Mouse (Mus musculus) heart, embryonic 14.5 days (tissue): ENCODE results near the gene Zfp655. TPM values are rescaled to one million over a fixed set of nuclear protein-coding genes. Genes with fewer than 3 reads are reported as not detected.
A peak's percentile ranks its signal among the peaks of the same experiment; 100 is the strongest.
"Not testable (repeated sequence)": the region's sequence is repeated elsewhere in the genome, so short reads cannot be mapped to it uniquely, and the experiment has no call there.

ENCODE experiments used
- ATAC-seq: fragments of 200-750 bp; cut with Nextera tagmentation; 2 replicates; pipeline ENCODE4 v1.8.0; 2017; ENCODE audit warnings: low read depth, moderate TSS enrichment; ENCODE audit not compliant: insufficient number of reproducible peaks, insufficient read depth, low FRiP score
- H3K27ac ChIP-seq, 2 experiments: fragments of 200-500 bp in 1 of 2; fragments of 300-500 bp in 1 of 2; sonication (generic) in 1 of 2; replicated peaks in 1 of 2; 2 replicates each; pipeline ENCODE4 v1.5.1; 2012 to 2014; ENCODE audit warnings: low read depth in 2 of 2, low read length in 2 of 2, control low read depth in 1 of 2, mild to moderate bottlenecking in 1 of 2, mixed read lengths in 1 of 2; ENCODE audit not compliant: control insufficient read depth in 1 of 2, insufficient read depth in 1 of 2
- H3K27me3 ChIP-seq: fragments of 300-500 bp; sonication (generic); 2 replicates; pipeline ENCODE4 v1.6.1; 2014; ENCODE audit warnings: mild to moderate bottlenecking, low read length, control low read depth; ENCODE audit not compliant: control insufficient read depth, insufficient read depth
- H3K36me3 ChIP-seq: fragments of 300-500 bp; sonication (generic); 2 replicates; pipeline ENCODE4 v1.6.1; 2014; ENCODE audit warnings: mild to moderate bottlenecking, control low read depth, low read length, mixed read lengths; ENCODE audit not compliant: control insufficient read depth, insufficient read depth
- H3K4me1 ChIP-seq, 2 experiments: fragments of 200-500 bp in 1 of 2; fragments of 300-500 bp in 1 of 2; sonication (generic) in 1 of 2; 2 replicates each; pipeline ENCODE4 v1.6.1; 2012 to 2014; ENCODE audit warnings: low read length in 2 of 2, control low read depth in 1 of 2, mixed read lengths in 1 of 2; ENCODE audit not compliant: control insufficient read depth in 2 of 2, insufficient read depth in 2 of 2
- H3K4me2 ChIP-seq: fragments of 300-500 bp; sonication (generic); 2 replicates; pipeline ENCODE4 v1.6.1; 2014; ENCODE audit warnings: mild to moderate bottlenecking, low read length
- H3K4me3 ChIP-seq, 2 experiments: fragments of 200-500 bp in 1 of 2; fragments of 300-500 bp in 1 of 2; sonication (generic) in 1 of 2; 2 replicates each; pipeline ENCODE4 v1.5.1; 2012 to 2014; ENCODE audit warnings: low read length in 2 of 2, mild to moderate bottlenecking in 2 of 2, control low read depth in 1 of 2, low read depth in 1 of 2, moderate library complexity in 1 of 2; ENCODE audit not compliant: control insufficient read depth in 1 of 2, insufficient read depth in 1 of 2
- H3K9ac ChIP-seq: fragments of 300-500 bp; sonication (generic); 2 replicates; pipeline ENCODE4 v1.6.1; 2014; ENCODE audit warnings: mild to moderate bottlenecking, low read length
- H3K9me3 ChIP-seq: fragments of 300-500 bp; sonication (generic); 2 replicates; pipeline ENCODE4 v1.6.1; 2016; ENCODE audit warnings: low read length, control low read depth; ENCODE audit not compliant: control insufficient read depth
- WGBS: fragments of 180-500 bp; shearing (Covaris S2); extraction: QIAGEN DNeasy Blood & Tissue Kit; methylation state at CpG from one replicate; pipeline ENCODE4 v1.1.7; 2014; 5-methylcytosine and 5-hydroxymethylcytosine counted together
- polyA plus RNA-seq: library from polyadenylated mRNA; unstranded; fragments of >200 nt; fragmentation: Nextera tagmentation; extraction: Ambion mirVana; gene quantifications from 2 replicates; pipeline ENCODE4 v1.2.1, GENCODE M21; 2014

Gene Zfp655
- polyA plus RNA-seq, 1 experiment from 2014 or later = 38.6 TPM

- WGBS = 71% methylated on average over 2 of the region's 2 CpGs
- not testable (repeated sequence) for H3K27ac ChIP-seq, H3K27me3 ChIP-seq, H3K4me3 ChIP-seq, H3K36me3 ChIP-seq, H3K4me1 ChIP-seq, H3K9me3 ChIP-seq, H3K4me2 ChIP-seq, H3K9ac ChIP-seq, ATAC-seq
Observed at GRCm38 (mm10) chr5:145273568-145273967, 42.1 kb downstream of the Zfp655 start.

- H3K4me3 ChIP-seq = peak overlapping the region in 1 of 2 experiments; percentile 61; a peak in 2 of 4 replicates
Observed at GRCm38 (mm10) chr5:145279948-145280347, 48.4 kb downstream of the Zfp655 start.

GRCm38 (mm10) chr5:145280371-145281143 lies 49.0 kb downstream of the Zfp655 start, which contains the start of gene Zscan25:
Gene Zscan25 (plus strand): TSS chr5:145280500.
- WGBS = under 1% methylated on average over 50 of the region's 50 CpGs
- H3K4me2 ChIP-seq = peak within 1 kb of the TSS; percentile 96
- peak within 1 kb of the TSS; percentile 61 to 78 for H3K4me3 ChIP-seq
- H3K27ac ChIP-seq = peak within 1 kb of the TSS; percentile 85 to 90
- peaks cover 37% of the 10 kb centered on the region for H3K36me3 ChIP-seq
- no peaks in the 10 kb centered on the region for H3K27me3 ChIP-seq
- H3K9ac ChIP-seq = peak within 1 kb of the TSS; percentile 97
- peaks cover 0 to 6% of the 10 kb centered on the region in 2 experiments; a peak in 2 of 4 replicates for H3K4me1 ChIP-seq
- no peaks in the 10 kb centered on the region for H3K9me3 ChIP-seq
- ATAC-seq = peak; percentile 96

More at GRCm38 (mm10) chr5:145279948-145280347, 48.4 kb downstream of the Zfp655 start:
- Histone ChIP-seq H3K4me1 (peaks cover 0 to 6% of the 10 kb centered on the region in 2 experiments; a peak in 2 of 4 replicates), H3K9me3 (no peaks in the 10 kb centered on the region), H3K27me3 (no peaks in the 10 kb centered on the region), H3K4me2 (no peak overlapping the region), H3K36me3 (peaks cover 31% of the 10 kb centered on the region), H3K27ac (no peak overlapping the region), H3K9ac (no peak overlapping the region)
- no peak for ATAC-seq
- 97% methylated on average over 2 of the region's 2 CpGs for WGBS

DNA sequence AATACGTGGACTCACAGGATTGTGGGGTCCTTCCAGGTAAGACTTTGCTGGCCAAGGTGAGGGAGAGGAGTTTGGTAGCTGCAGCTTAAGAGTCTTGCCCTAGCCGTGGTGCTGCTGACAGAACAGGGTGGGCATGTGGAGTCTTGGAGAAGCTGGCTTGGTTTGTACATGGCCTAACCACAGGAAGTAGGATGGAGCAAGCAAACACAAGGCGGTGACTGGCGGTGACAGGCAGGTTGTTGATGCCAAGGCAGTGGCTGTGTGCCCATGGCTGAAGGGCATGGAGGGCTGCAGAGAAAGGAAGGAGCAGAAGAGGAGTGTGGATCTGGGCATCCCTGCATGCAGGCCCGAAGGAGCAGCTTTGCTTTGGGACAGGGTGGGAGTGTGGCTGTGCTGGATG lies 56.9 kb downstream of the Zfp655 start:
- Histone ChIP-seq H3K27ac (no peak overlapping the region), H3K4me2 (no peak overlapping the region), H3K27me3 (no peaks in the 10 kb centered on the region), H3K4me1 (no peaks in the 10 kb centered on the region), H3K9me3 (no peaks in the 10 kb centered on the region), H3K4me3 (no peak overlapping the region), H3K36me3 (peaks cover 98% of the 10 kb centered on the region), H3K9ac (no peak overlapping the region)
- ATAC-seq = no peak
- WGBS = 92% methylated on average over 5 of the region's 5 CpGs

DNA sequence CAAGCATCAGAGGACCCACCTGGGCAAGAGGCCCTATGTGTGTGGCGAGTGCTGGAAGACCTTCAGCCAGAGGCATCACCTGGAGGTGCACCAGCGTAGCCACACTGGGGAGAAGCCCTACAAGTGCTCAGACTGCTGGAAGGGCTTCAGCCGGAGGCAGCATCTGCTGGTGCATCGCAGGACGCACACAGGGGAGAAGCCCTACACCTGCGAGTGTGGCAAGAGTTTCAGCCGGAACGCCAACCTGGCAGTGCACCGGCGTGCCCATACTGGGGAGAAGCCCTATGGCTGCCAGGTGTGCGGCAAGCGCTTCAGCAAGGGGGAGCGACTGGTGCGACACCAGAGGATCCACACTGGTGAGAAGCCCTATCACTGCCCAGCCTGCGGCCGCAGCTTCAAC lies 59.2 kb downstream of the Zfp655 start:
- H3K4me2 ChIP-seq = no peak overlapping the region
- H3K36me3 ChIP-seq = peaks cover 88% of the 10 kb centered on the region
- no peaks in the 10 kb centered on the region for H3K27me3 ChIP-seq
- no peak overlapping the region for H3K4me3 ChIP-seq
- WGBS = 95% methylated on average over 16 of the region's 16 CpGs
- no peaks in the 10 kb centered on the region for H3K4me1 ChIP-seq
- no peak overlapping the region for H3K9ac ChIP-seq
- ATAC-seq = no peak
- H3K9me3 ChIP-seq = no peaks in the 10 kb centered on the region
- no peak overlapping the region for H3K27ac ChIP-seq

GRCm38 (mm10) chr5:145292398-145292797 lies 60.9 kb downstream of the Zfp655 start:
- peaks cover 71% of the 10 kb centered on the region for H3K36me3 ChIP-seq
- H3K27me3 ChIP-seq = no peaks in the 10 kb centered on the region
- H3K9me3 ChIP-seq = no peaks in the 10 kb centered on the region
- no peak overlapping the region for H3K4me2 ChIP-seq
- ATAC-seq = no peak
- H3K4me3 ChIP-seq = no peak overlapping the region
- 94% methylated on average over 6 of the region's 6 CpGs for WGBS
- H3K9ac ChIP-seq = no peak overlapping the region
- H3K4me1 ChIP-seq = no peaks in the 10 kb centered on the region
- H3K27ac ChIP-seq = no peak overlapping the region
